Mouse (Mus musculus) forebrain, embryonic 16.5 days (tissue): ENCODE data around the gene Ppfia2. TPM values are rescaled to one million over a fixed set of nuclear protein-coding genes. Genes with fewer than 3 reads are reported as not detected.

Source experiments
- ATAC-seq: fragments of 200-750 bp; cut with Nextera tagmentation; 2 replicates; pipeline ENCODE4 v1.8.0; 2017; ENCODE audit warnings: mild to moderate bottlenecking, moderate library complexity
- H3K27ac ChIP-seq: fragments of 300-500 bp; sonication (generic); 2 replicates; pipeline ENCODE4 v1.5.1; 2014; ENCODE audit warnings: low read length, control low read depth
- H3K27me3 ChIP-seq: fragments of 300-500 bp; sonication (generic); replicated peaks from 2 replicates; pipeline ENCODE4 v1.6.1; 2014; ENCODE audit warnings: low read length; ENCODE audit not compliant: control insufficient read depth, insufficient read depth
- H3K36me3 ChIP-seq: fragments of 300-500 bp; sonication (generic); 2 replicates; pipeline ENCODE4 v1.6.1; 2014; ENCODE audit not compliant: control insufficient read depth, insufficient read depth
- H3K4me1 ChIP-seq: fragments of 300-500 bp; sonication (generic); replicated peaks from 2 replicates; pipeline ENCODE4 v1.6.1; 2014; ENCODE audit warnings: low read length; ENCODE audit not compliant: control insufficient read depth, insufficient read depth
- H3K4me2 ChIP-seq: fragments of 300-500 bp; sonication (generic); 2 replicates; pipeline ENCODE4 v1.6.1; 2014; ENCODE audit warnings: mild to moderate bottlenecking, low read length, control low read depth
- H3K4me3 ChIP-seq: fragments of 300-500 bp; sonication (generic); replicated peaks from 2 replicates; pipeline ENCODE4 v1.5.1; 2014; ENCODE audit warnings: mild to moderate bottlenecking, low read length, control low read depth
- H3K9ac ChIP-seq: fragments of 300-500 bp; sonication (generic); replicated peaks from 2 replicates; pipeline ENCODE4 v1.6.1; 2014; ENCODE audit warnings: low read depth, low read length, control low read depth
- H3K9me3 ChIP-seq: fragments of 300-500 bp; sonication (generic); 2 replicates; pipeline ENCODE4 v1.6.1; 2016; ENCODE audit warnings: low read length; ENCODE audit not compliant: control insufficient read depth
- WGBS: fragments of 180-500 bp; shearing (Covaris S2); extraction: QIAGEN DNeasy Blood & Tissue Kit; methylation state at CpG from one replicate; pipeline ENCODE4 v1.1.7; 2014; 5-methylcytosine and 5-hydroxymethylcytosine counted together
- polyA plus RNA-seq: library from polyadenylated mRNA; unstranded; fragments of >200 nt; fragmentation: Nextera tagmentation; extraction: Ambion mirVana; gene quantifications from 2 replicates; pipeline ENCODE4 v1.2.1, GENCODE M21; 2015

The Ppfia2 gene
- polyA plus RNA-seq, 1 experiment from 2014 or later: 39.4 TPM

- Histone ChIP-seq H3K27me3 (no peaks in the 10 kb centered on the region), H3K4me1 (peaks cover 12% of the 10 kb centered on the region)
- no peak for ATAC-seq
Measured at GRCm38 (mm10) chr10:106633898-106634297, 163.8 kb downstream of the Ppfia2 start.

GRCm38 (mm10) chr10:106652276-106652675 lies 182.1 kb downstream of the Ppfia2 start:
- Histone ChIP-seq H3K36me3 (no peaks in the 10 kb centered on the region), H3K27ac (no peak overlapping the region), H3K4me2 (no peak overlapping the region), H3K27me3 (no peaks in the 10 kb centered on the region), H3K9ac (no peak overlapping the region), H3K4me1 (no peaks in the 10 kb centered on the region), H3K9me3 (no peaks in the 10 kb centered on the region), H3K4me3 (no peak overlapping the region)
- WGBS: 81% methylated on average over 4 of the region's 4 CpGs
- ATAC-seq: no peak

More at GRCm38 (mm10) chr10:106633898-106634297, 163.8 kb downstream of the Ppfia2 start:
- no peak overlapping the region for H3K9ac ChIP-seq
- H3K36me3 ChIP-seq: no peaks in the 10 kb centered on the region
- 53% methylated on average over 7 of the region's 7 CpGs for WGBS
- H3K27ac ChIP-seq: no peak overlapping the region
- peak overlapping the region; percentile 47 for H3K4me2 ChIP-seq
- H3K9me3 ChIP-seq: no peaks in the 10 kb centered on the region
- H3K4me3 ChIP-seq: peak overlapping the region; percentile 19; the same call in 1 of the 2 replicates

- ATAC-seq: no peak
- no peaks in the 10 kb centered on the region for H3K27me3 ChIP-seq
Measured at GRCm38 (mm10) chr10:106665221-106665620, 195.1 kb downstream of the Ppfia2 start.

GRCm38 (mm10) chr10:106670170-106670569 lies 200.0 kb downstream of the Ppfia2 start:
- ATAC-seq: no peak
- 89% methylated on average over 3 of the region's 3 CpGs for WGBS

More at GRCm38 (mm10) chr10:106665221-106665620, 195.1 kb downstream of the Ppfia2 start:
- Histone ChIP-seq H3K4me3 (no peak overlapping the region), H3K9ac (no peak overlapping the region), H3K4me2 (no peak overlapping the region), H3K4me1 (no peaks in the 10 kb centered on the region), H3K36me3 (no peaks in the 10 kb centered on the region), H3K9me3 (no peaks in the 10 kb centered on the region), H3K27ac (no peak overlapping the region)
- WGBS: 86% methylated on average over 3 of the region's 3 CpGs

GRCm38 (mm10) chr10:106681395-106681794 lies 211.3 kb downstream of the Ppfia2 start:
- no peak overlapping the region for H3K9ac ChIP-seq
- H3K36me3 ChIP-seq: no peaks in the 10 kb centered on the region
- no peaks in the 10 kb centered on the region for H3K9me3 ChIP-seq
- no peak overlapping the region for H3K27ac ChIP-seq
- no peaks in the 10 kb centered on the region for H3K27me3 ChIP-seq
- peak; percentile 82 for ATAC-seq
- WGBS: 52% methylated on average over 5 of the region's 5 CpGs
- no peak overlapping the region for H3K4me2 ChIP-seq
- no peak overlapping the region for H3K4me3 ChIP-seq
- 0 out of 2 replicates have a peak, but pooled peaks cover 2% of the 10 kb centered on the region for H3K4me1 ChIP-seq

More at GRCm38 (mm10) chr10:106670170-106670569, 200.0 kb downstream of the Ppfia2 start:
- Histone ChIP-seq H3K4me3 (no peak overlapping the region), H3K9ac (no peak overlapping the region), H3K4me1 (no peaks in the 10 kb centered on the region), H3K4me2 (no peak overlapping the region), H3K27me3 (no peaks in the 10 kb centered on the region), H3K27ac (no peak overlapping the region), H3K9me3 (no peaks in the 10 kb centered on the region), H3K36me3 (no peaks in the 10 kb centered on the region)

- WGBS: 71% methylated on average over 3 of the region's 3 CpGs
- peak; percentile 36 for ATAC-seq
- no peak overlapping the region for H3K4me3 ChIP-seq
- H3K9me3 ChIP-seq: no peaks in the 10 kb centered on the region
- H3K27ac ChIP-seq: no peak overlapping the region
- H3K27me3 ChIP-seq: no peaks in the 10 kb centered on the region
- H3K36me3 ChIP-seq: no peaks in the 10 kb centered on the region
- H3K9ac ChIP-seq: no peak overlapping the region
- no peak overlapping the region for H3K4me2 ChIP-seq
- 0 out of 2 replicates have a peak, but pooled peaks cover 2% of the 10 kb centered on the region for H3K4me1 ChIP-seq
Measured at GRCm38 (mm10) chr10:106685519-106685918, 215.4 kb downstream of the Ppfia2 start.

- WGBS: 37% methylated on average over 2 of the region's 2 CpGs
- peaks cover 2% of the 10 kb centered on the region; the same call in 1 of the 2 replicates for H3K9me3 ChIP-seq
- no peak overlapping the region for H3K27ac ChIP-seq
- no peak overlapping the region for H3K4me2 ChIP-seq
- no peaks in the 10 kb centered on the region for H3K36me3 ChIP-seq
- no peak overlapping the region for H3K9ac ChIP-seq
- no peak overlapping the region for H3K4me3 ChIP-seq
- H3K27me3 ChIP-seq: no peaks in the 10 kb centered on the region
- 0 out of 2 replicates have a peak, but pooled peaks cover 2% of the 10 kb centered on the region for H3K4me1 ChIP-seq
- no peak for ATAC-seq
Measured at GRCm38 (mm10) chr10:106719936-106720335, 249.8 kb downstream of the Ppfia2 start.

GRCm38 (mm10) chr10:106732265-106732664 lies 262.1 kb downstream of the Ppfia2 start:
- Histone ChIP-seq H3K27me3 (no peaks in the 10 kb centered on the region), H3K36me3 (no peaks in the 10 kb centered on the region), H3K9me3 (no peaks in the 10 kb centered on the region), H3K4me3 (no peak overlapping the region), H3K4me2 (no peak overlapping the region), H3K27ac (no peak overlapping the region), H3K9ac (no peak overlapping the region), H3K4me1 (peaks cover 3% of the 10 kb centered on the region; the same call in 1 of the 2 replicates)
- peak; percentile 70 for ATAC-seq
- WGBS: 60% methylated on average over 2 of the region's 2 CpGs

- ATAC-seq: no peak; the same call in 1 of the 2 replicates
- H3K4me1 ChIP-seq: peaks cover 3% of the 10 kb centered on the region; the same call in 1 of the 2 replicates
- no peak overlapping the region for H3K9ac ChIP-seq
- WGBS: 57% methylated on average over 4 of the region's 4 CpGs
- H3K27ac ChIP-seq: no peak overlapping the region
- no peaks in the 10 kb centered on the region for H3K9me3 ChIP-seq
- H3K4me2 ChIP-seq: no peak overlapping the region
- H3K4me3 ChIP-seq: no peak overlapping the region
- H3K27me3 ChIP-seq: no peaks in the 10 kb centered on the region
- H3K36me3 ChIP-seq: no peaks in the 10 kb centered on the region
Measured at GRCm38 (mm10) chr10:106736230-106737063, 266.3 kb downstream of the Ppfia2 start.
